Mouse (Mus musculus): ENCODE measurements around the gene Il12rb1.

The Il12rb1 gene

DNA sequence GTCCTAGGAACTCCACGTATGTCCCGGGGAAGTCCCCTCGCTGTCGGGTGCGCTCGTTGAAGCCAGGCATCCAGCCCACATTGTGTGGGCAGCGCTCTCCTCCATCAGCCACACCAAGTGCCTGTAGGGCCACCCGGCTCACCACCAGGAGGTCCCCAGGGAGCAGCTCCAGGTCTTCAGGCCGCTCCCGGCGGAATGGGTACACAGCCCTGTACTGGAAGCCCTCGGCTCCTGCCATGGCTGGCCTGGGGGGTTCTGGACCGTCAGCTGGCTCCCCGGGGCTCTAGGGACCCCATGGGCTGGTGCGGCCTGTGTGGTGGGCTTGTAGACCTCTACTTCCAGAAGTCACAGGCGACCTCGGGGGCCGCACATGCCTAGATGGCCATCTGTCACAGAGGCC lies 33.5 kb upstream of the Il12rb1 start:
- DNase-seq = peak; percentile 54 to 55

DNA sequence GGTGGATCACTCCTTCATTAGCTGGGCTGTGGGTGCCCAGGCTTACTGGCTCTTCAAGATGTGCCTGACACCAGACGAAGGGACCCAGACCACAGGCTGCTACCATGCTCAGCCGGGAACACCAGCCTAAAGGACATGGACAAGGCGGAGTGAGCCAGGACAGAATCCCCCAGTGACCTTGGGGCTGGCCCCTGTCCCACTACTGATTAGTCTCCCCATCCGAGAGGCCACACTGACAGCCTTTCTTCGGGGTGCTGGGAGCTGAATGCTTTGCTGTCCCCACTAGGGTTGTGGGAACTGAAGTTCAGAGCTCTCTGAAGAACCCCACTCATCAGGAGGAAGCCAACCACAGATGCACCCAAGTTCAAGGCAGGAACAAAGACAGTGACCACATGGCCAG lies 33.0 kb upstream of the Il12rb1 start:
- DNase-seq = peak; percentile 69 to 74

DNA sequence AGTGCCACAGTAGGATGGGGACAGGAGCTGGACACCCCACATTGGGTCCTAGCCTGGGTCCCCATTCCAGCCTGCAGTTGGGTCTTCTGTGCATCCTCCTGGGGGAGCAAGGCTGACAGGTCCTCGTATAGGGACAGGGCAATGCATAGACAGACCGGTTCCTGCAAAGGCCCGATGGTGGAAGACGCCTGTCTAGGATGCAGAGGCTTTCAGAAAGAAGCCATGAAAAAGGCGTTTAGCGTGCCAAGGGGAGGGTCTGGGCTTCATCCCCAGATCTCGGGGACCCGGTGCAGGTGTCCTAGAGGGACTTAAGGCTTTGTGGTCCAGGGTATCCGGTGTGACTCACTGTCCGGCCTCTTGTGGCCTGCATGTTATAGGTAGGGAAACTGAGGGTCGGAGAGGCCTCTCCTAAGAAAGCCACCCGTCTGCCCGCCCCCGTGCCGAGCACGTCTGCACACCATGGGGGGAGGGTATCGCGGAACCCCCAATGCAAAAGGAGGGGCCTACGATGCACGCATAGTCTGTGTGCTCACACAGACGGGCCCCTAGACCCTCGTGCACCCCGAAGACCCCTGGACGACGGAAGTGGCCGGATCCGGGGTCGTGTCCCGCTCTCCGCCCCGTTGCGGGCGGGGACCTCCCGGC lies 32.3 kb upstream of the Il12rb1 start:
- DNase-seq = peak in 1 of 2 experiments; percentile 63

DNA sequence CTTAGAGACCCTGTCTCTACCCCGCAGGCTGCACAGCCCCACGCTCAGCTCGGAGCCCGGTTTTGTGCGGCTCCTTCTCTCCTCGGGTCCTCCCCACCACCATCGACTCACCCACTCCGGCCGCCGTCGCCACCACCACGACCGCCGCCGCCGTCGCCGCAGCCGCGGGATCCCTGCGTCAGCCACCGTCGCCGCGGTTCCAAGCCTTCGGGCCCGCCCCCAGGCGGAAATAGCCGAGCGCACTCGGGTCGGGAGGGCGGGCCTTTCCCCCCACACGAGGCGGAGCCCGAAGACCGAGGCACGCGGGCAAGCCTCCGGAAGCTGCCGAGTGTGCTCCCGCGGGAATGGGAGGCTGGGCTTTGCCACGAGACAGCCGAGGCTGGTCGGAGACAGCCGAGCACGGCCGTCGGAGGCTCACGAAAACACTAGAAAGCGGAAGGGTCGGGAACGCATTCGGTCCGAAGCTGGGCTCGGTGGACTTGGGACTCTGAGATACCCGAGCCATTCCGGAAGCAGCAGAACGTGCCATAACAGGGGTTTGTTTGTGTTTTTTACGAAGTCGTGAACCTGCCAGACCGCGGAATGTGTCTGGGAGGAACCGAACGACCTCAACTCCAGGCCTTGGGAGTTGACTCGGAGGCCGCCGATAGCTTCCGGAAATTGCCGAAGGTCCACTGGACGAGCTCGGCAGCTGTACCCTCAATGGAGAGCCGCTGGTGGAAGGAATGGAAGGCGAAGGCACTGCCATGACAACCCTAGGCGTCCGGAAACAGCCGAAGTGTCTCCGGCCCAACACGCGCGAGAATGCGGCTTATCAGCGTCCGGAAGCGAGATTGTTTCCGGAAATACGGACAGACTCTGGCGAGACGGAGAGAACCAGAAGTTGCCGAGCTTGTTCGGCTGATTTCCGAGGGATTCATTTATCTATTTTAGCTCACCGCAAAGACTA lies 31.5 kb upstream of the Il12rb1 start, which contains the start of gene Pik3r2:
Pik3r2 (minus strand) TSS at position 218 of the 949 bp plus-strand sequence.
- DNase-seq = peak; percentile 100

DNA sequence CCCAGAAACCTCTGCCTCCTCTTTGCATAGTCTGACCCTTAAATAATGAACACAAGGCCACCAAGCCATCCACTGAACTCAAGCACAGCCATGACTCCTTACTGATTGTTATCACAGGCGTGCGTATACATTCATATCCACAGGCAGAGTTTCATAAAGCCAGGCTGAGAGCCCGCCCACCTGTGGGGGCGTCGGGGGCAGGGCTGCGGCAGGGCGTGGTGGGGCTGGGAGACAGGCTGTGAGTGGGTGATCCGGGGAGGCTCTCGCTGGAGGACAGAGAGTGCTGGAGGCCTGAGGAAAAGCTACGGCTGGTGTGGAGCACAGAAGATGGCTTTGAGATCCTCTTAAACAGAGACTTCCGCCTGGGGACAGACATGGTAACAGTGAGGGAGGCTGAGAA lies 28.2 kb upstream of the Il12rb1 start:
- no peak for DNase-seq

DNA sequence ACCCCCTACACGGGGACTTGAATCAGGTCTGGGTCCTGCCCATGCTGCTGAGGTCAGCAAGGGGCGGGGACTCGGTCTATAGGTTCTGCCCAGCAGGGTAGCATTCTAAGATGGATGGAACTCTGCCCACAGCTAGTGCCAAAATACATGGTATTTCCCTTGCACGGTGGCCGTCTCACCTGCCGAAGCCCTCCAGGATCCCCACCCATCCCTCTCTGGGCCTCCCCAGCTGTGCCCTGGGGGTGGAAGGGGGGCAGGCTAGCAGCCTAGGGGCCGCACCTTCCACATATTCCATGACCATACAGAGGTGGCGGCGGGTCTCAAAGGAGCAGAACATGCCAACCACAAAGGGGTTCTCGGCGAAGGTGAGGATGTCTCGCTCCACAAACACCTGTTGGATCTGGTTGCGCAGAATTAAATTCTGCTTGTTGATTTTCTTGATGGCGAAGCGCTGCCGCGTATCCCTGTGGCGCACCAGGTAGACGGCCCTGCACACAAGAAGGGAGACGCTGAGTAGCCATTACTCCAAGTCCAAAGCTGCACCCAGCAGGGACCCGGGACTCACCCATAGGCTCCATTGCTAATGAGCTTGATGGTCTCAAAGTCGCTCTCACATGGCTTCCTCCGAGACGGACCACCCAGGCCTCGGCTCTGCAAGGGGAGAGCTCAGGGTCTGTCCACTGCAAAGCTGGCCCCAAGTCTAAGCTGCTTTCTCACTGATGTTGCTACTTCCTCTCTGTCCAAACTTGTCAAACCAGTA lies 21.8 kb upstream of the Il12rb1 start:
- DNase-seq = peak in 1 of 2 experiments; percentile 25

DNA sequence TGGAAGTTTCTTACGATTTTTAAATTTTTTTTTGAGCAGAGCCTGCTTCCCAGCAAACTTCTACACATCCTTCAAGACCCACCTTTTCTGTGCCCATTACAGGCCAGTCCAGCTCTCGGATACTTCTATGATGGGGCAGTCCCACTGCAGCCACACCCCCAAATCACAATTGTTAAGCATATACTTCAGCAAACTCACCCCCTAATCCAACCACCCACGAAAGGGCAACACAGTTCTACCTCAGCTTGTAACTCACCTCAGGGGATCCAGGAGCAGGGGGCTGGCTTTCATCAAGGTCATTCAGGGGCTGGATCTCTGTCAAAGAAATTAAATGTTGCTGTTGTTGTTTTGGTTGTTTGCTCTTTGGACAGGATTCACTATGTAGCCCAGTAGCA lies 21.2 kb upstream of the Il12rb1 start:
- no peak for DNase-seq

DNA sequence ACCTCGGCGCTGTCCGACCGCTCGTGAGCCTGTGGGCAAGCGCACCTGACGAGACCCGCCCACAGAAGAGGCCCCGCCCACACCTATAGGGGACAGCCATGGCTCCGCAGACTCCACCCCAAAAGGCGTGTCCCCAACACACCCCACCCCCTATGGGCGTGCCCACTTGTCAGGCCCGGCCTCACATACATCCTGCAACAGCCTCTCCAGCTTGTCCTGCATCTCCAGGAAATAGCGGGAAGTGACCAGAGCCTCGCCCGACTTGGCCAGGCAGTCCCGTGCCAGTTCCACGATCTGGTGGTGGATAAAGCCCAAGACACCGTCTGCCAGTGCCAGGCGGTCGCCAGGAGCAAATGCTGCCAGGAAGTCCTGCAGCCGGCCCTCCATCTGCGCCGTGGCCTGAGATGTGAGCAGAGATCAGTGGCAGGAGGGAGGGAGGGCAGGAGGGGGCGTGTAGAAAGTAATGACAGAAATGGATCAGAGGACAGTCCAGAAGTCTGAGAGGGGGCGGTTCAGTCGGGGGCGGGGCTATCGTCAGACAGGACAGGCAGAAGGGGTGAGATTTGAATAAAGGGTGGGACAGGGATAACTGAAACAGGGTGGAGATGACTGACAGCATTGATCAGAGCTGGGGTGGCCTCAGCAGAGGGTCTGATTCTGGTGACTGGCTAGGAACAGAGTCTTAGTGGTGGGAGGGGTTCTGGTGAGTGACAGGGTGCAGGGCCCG lies 20.1 kb upstream of the Il12rb1 start:
- DNase-seq = peak; percentile 92 to 93

DNA sequence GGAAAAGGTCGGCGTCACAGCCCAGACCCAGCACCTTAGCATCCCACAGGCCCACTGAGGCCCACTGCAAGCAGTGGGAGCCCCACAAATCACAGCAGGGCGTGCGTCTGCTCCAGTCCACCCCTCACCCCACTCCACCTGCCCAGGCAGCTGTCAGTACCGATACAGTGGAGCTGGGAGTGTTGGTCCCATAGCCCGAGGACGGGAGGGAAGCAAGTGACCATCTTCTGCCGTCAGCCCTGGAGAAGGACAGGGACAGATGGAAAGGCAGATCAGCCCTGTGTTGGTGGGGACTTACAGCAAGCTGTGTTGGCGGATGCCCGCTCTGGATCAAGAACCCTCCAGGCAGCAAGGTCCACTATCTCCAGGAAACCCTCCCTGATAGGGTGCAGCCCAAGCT lies 19.2 kb upstream of the Il12rb1 start:
- DNase-seq = peak; percentile 66 to 68

DNA sequence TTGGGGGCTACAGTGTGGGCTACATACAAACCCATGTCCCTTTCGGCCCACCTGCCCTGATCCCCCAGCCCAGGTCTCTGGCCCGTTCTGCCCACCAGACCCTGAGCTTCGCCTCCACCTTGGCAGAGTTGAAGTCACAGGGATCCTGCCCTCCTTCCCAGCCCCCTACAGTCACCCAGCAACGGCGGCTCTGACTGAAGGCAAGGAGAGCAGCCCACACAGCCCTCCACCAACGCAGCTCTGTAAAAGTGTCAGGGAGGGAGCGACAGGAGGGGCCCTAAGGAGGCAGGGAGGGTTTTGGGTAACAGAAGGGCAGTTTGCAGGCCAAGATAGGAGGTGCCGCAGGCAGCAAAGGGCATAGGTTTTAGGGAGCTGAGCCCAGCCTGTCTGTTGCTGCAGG lies 17.4 kb upstream of the Il12rb1 start:
- DNase-seq = peak; percentile 48 to 52

DNA sequence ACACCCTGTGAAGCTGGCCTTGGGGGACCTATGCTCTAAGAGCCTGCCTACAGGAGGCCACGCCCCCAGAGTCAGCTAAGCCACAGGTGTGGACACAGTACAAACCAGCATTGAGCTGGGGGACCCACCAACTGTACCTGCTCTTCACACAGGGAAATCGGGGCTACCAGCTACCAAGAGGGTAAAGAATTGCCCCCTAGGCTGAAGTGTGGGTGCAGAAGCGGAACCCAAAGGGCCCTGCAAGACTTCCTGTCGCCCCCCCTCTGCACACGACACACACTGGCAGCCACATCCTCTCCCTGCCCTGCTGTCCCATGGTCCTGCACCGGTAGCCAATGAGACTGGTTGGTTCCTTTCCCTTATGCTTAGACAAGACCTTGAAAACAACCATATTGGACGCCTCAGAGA lies 17.0 kb upstream of the Il12rb1 start:
- DNase-seq = peak in 1 of 2 experiments; percentile 48

DNA sequence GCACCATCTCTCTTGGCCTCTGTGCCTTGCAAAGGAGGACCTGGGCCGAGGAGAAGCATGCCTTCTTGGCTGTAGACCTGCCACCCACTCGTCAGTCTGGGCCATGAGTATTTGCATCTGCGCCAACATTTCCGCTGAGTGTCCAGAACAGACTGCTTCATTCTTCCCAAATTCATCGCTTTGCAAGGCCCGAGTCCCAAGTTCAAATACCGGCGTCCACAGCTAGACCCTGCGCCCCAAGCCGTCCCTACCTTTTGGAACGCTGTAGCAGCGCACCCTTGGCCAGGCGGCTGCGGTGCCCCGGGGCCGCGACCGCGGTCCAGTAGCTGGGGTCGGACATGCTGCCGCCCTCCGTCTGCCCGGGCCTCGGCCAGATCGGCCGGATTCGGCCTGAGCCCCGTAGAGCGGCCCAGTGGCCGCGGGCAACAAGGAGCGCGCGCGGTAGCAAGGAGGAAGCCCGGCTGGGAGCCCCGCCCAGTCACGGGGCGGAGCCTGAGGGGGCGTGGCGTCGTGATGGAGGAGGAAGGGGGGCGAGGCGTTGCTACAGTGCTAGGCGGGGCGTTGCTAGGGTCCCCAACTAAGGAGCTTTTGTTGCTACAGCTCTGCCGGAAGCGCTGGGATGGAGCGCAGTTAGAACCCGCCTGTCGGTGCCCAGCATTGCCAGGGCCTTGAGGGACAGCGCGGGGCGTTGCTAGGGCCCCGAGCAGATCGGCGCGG lies 16.1 kb upstream of the Il12rb1 start:
- peak; percentile 98 to 99 for DNase-seq

DNA sequence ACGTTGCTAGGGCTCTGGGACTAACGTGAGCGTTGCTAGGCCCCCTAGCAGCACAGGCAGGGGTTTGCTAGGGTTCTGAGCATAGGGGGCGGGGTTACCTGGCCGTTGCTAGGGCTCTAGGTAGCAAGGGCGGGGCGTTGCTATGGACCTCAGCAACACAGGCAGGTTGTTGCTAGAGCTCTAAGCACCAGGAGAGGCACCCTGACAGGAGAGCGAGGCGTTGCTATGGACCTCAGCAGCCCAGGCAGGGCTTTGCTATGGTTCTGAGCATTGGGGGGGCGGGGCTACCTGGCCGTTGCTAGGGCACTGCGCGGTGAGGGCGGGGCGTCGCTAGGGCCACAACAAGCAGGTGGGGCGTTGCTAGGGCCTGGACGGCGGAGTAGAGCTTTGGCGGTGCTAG lies 15.5 kb upstream of the Il12rb1 start:
- peak; percentile 84 to 88 for DNase-seq

DNA sequence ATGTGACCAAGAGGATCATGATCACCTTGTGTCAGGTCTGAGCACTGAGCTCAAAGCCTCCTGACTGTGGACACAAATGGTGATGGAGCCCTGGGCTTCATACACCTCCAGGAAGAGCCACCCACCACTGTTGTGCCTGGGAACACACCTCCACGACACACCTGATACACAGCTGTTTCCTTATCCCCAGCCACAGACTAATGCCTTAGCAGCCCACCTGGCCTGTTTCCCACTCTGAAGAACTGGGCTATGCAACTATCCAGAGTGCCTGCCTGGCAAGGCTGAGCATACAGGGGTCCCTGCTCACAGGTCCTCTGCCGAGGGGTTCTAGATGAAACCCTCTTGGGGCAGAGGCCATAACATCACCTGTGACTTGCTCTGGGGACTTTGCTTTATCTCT lies 14.0 kb upstream of the Il12rb1 start:
- no peak for DNase-seq

DNA sequence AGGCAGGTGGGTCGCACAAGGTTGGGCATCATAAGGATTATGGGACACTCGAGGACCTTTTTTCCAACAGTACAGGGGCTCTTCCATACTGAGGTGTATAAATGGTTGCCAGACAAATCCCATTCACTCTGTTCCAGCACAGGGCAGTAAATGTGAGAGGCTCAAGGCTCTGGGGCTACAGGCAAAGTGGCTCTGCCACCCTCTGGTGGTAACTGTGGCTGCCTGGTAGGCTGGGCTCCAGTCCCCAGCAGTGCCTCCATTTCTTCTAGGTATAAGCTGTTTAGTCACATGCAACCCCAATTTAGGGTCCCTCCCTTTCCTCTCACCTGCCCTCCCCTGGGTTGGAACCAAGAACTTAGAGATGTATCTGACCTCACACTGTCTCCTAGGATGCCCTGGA lies 12.9 kb upstream of the Il12rb1 start:
- no peak for DNase-seq

DNA sequence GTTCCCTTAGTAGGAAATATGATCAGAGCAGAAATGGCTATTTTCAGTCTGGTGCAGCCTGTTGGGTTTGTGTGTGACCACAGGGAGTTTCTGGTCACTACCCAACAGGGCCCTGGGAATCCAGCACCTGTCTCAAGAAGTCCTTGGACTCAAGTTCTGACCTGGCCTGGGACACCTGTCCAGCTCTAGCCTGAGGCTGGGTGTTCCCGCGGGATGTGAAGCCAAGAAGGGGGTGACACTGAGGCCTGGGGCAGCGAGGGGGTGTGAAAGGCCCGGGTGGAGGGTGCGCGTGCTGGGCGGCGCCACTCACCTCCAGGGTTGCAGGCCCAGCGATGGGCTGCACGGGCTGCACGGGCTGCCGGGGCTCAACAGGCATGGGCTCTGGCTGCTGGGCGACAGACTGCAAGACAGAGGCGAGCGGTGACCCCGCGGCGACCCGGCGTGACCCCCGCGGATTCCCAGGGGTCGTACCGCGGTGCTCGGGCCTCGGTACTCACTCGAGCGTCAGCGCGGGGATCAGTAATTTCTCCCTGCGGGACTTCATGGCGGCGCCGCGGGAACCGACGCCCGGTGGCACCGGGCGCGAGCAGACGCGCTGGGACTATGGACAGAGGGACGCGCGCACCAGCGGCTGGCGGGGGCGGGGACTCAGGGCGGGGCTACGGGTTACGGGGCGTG lies 11.7 kb upstream of the Il12rb1 start:
- DNase-seq = no peak

DNA sequence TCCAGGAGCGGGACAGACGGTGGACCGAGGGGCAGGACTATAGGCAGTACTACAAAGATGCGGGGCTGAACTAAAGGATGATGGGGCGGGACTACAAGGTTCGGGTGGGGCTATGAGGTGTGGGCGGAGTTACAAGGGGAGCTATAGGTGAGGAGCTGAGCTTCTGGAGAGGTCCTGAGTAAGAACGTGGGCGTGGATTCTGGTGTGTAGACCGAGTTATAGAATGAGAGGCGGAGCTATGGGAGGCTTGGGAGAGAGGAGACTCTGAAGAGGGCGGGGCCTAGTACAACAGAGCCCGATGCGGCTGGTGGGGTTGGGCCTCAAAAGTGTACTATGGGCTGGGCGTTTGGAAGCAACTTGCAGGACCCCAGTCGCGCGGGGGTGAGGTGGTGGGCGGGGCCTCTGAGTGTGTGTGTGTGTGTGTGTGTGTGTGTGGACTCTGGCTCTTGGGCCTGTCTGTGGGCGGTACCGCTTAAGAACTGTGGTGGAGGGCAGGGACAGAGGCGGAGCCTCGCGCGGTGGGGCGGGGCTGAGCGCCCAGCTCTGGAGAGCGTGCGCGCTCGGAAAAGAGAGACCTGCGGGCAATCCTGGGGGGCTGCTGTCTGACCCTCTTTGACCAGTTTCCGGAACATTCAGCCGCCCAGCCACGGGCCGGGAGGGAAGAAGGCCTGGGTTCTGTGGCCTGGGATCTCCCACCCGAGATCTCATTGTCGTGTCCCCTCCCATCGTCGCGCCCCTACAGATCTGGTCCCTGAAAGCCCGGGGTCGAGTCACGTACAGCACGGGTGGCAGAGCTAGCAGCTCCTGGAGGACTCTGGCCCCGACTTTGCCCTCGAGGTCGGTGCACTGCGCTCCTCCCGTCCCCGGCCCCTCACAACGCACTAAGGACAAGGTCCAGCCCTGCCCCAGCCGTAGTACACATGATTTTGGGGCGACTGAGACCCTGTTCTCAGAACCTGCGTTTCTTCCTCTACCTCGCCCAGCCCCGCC lies 10.9 kb upstream of the Il12rb1 start:
- peak; percentile 84 to 91 for DNase-seq

DNA sequence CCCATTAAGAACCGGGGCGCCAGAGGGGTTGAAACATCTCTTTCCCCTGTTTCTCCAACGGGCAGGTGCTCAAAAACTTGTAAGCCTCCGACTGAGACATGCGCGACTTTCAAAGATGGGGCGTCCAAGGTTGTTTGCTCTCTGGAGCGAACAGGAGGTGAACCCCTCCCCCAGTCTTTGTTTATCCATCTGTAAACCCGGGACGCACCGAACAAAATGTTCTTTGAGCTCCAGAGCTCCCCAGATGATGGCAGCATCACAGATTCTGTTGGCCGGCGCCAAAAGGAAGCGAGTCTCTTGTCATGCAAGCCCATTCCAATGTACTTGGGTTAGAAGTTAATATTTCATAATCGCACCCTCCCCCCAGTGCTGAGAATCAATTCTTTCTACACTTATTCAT lies 10.0 kb upstream of the Il12rb1 start:
- peak in 1 of 2 experiments; percentile 50 for DNase-seq

DNA sequence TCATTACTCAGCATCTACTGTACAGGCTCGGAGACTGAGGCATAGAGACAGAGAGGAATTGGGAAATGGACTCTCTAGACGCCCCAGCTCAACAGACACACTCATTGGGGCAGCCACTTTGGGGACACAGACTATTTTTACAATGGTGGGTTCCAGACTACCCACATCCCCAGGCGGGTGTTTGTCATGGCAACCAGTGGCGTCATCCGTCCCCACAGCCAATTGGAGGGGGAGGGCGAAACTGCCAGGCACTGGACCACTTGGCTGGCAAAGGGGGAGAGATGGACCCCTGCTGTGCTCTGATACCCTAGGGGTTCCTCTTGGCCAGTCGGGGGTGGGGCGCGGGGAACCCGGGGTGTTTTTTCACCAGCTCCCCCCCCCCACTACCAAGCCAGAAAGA lies 7.6 kb upstream of the Il12rb1 start:
- DNase-seq = peak; percentile 47 to 48

DNA sequence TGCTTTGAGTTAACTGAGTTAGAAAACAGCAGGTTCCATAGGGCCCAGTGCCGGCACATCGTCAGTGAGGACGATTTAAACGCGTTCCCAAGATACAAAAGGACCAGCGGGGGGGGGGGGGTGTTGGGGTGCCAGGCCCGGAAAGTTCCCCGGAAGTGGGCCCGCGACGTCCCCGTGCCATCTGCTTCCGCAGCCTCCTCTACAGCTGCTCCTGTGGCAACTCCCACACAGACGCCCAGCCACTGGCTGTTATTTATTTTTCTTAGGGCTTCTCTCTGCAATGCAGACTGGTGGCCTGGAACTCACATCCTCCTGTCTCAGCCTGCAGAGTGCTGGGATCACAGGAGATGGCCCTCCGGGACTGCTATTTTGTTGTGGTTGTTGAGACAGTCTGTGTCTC lies 7.1 kb upstream of the Il12rb1 start:
- no peak for DNase-seq

All from cerebellum, postnatal 10 days (tissue).